Mouse (Mus musculus) cerebellum, postnatal 36 days (tissue): ENCODE measurements around the gene Gm9844.
"Not testable (repeated sequence)": the region's sequence is repeated elsewhere in the genome, so short reads cannot be mapped to it uniquely, and the experiment has no call there.

Source experiments
- DNase-seq, 2 experiments: peaks; one replicate each; pipeline ENCODE4 v3.0.0; 2021 to 2022; ENCODE audit warnings: mixed read lengths in 2 of 2

Gene Gm9844

GRCm38 (mm10) chr7:24861913-24862312 lies at the start of gene Gm9844:
Gm9844 (plus strand) TSS chr7:24862213.
- DNase-seq: no peak

DNA sequence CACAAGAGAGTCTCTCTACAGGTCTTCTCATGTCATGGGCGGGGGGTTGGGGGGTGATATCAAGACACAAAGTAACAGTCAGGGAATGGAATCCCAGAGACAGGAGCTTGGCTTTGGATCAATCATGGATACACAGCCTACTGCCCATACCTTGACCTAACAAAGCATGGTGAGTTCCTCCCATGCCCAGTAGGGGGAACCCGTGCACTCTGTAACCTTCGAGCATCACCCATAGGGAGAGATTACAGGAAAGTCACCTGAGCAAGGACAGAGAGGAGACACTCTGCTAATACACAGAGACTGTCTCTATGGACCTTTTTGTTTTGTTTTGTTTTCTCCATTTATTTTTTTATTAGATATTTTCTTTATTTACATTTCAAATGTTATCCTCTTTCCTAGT lies 44.5 kb upstream of the Gm9844 start:
- DNase-seq: peak; percentile 91 to 93

DNA sequence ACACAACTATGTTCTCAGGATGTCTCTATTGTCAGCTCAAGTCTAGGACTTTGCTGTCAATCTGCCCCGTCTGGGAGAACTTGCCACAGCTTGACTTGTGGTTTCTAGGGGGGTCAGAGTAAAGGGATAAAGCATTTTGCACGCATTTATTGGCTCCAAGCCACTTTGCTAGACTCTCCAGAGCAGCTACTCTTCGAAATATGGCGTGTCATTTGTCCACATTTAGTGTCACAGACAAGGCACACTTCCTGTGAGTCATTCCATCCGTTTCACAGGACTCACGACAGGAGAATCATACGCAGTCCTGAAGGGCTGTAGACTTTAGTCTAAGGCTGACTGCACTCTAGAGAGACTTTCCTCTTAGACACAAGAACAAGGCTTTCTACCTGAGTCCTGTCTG lies 37.6 kb upstream of the Gm9844 start:
- DNase-seq: no peak

- peak; percentile 59 to 74 for DNase-seq
These were observed 34.8 kb upstream of the Gm9844 start for GRCm38 (mm10) chr7:24827181-24827580.

DNA sequence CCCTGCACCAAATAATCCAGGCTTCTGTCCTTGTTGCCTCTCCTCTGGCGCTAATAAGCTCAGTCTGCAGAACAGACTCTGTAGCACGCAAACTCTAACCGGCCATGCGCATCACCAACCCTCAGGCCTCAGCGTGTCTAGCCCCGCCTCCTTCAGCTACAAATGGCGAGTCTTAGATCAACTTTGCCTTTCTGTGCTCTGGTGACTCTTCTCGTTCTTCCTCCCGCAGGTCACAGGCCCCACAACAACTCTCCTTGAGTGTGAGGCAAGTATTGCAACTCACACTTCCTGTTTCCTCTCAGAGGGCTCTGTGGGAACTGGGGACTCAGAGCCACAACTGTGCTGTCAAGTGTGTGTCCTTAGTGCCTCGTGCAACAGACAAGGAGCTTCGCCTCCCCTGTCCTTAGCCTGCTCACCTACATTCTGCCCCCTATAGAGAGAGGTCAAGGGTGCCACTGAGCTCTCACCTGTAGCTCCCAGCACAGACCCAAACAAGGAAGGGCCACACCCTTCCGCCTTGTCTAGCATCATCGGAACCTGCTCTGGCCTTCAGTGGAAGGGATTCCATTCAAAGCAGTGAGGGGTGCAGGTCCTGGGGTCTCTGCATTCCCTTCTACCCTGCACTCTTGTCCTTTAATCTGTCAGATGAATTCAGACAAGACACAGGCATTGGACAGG lies 23.1 kb upstream of the Gm9844 start:
- not testable (repeated sequence) for DNase-seq

DNA sequence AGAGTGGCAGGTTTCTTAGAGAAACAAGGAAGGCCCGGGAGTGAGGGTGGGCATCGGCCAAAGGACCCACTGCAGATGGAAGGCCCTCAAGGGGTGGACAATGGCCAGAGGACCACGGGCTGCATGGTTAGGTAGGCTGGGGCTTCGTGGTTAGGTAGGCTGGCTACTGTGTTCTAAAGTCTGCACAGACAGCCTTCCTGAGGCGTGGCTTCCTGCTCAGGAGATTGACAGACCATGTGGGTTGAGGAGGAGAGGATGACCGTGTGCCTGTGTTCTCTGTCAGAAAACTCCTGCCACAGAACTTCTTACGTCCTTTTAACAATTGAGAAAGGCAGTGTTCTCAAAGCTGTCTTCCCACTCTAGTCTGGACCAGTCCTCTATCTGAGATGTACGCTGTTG lies 22.6 kb upstream of the Gm9844 start:
- DNase-seq: no peak

GRCm38 (mm10) chr7:24840331-24840730 lies 21.7 kb upstream of the Gm9844 start:
- no peak for DNase-seq

DNA sequence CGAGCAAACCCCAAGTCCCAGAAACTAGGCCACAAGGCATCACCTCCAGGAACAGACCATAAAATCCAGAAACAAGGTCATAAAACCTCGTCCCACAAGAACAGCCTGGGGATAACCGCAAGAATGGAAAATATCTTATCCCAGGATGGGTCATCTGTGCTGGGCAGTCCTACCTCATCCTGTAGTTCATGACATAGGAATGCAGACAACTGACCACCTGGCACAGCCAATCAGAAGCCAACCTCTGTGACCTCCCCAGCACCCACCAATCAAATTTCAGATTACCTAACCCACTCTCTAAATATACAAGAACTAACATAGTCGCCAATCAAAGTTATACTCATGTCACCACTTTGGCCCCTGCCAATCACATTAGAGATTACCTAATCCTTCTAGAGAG lies 21.0 kb upstream of the Gm9844 start:
- no peak for DNase-seq

- no peak for DNase-seq
These were observed 17.9 kb upstream of the Gm9844 start for GRCm38 (mm10) chr7:24844144-24844543.

- no peak for DNase-seq
These were observed 16.8 kb upstream of the Gm9844 start for GRCm38 (mm10) chr7:24845181-24845580.

DNA sequence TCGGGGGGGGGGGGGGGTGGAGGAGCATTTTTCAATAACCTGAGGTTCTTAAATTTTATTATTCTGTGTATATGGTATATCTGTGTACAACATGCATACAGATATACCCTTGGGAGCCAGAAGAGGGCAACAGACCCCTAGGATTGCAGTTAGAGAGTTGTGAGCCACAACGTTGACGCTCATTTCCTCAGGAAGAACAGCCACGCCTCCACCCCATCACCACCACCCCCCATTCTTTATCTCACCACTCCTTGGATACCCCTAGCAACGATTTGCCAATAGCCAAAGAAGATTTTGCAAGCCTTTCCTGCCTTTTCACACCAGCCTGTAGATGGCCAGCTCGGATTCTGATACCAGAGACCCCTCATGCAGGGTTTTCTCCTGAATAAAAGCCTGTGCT lies 16.3 kb upstream of the Gm9844 start:
- DNase-seq: no peak

DNA sequence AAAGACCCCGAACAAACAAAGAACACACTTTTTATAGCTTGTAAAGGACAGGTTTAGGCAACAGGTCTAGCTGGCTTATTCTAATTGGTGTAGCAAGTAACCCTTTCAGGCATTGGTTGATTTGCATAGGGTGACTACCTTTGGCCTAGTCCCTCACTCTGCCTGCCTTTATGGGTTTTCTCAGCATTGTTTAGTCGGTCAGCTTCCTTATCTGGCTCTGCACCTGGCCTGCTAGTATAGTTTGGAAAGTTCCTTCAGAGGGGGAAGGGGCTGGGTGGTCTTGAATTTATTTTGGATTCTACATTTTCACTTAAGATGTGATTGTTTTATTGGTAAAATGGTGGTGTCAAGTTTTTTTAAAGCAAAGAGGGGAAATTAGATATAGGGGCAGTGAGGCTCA lies 15.4 kb upstream of the Gm9844 start:
- not testable (repeated sequence) for DNase-seq

DNA sequence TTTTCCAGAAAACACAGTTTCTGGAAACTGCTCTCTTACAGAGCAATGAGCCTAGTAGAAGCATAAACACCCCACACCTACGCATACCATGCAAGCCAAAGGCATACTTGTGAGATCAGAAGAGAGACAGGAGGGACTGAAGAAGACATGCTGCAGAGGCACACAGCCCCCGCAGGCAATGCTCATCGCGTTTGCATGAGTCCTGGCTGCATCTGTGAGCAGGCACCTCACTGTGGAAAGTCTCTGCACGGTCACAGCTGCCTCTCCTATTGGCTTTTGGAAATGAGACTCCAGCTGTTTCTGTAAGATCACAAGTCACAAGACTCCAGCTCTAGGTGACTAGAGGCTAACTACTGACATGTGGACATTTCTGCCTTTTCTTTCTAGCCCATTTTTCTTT lies 11.9 kb upstream of the Gm9844 start:
- no peak for DNase-seq

- no peak for DNase-seq
These were observed 11.1 kb upstream of the Gm9844 start for GRCm38 (mm10) chr7:24850899-24851303.

GRCm38 (mm10) chr7:24851596-24852325 lies 10.3 kb upstream of the Gm9844 start:
- no peak for DNase-seq

- DNase-seq: no peak
These were observed 9.3 kb upstream of the Gm9844 start for GRCm38 (mm10) chr7:24852557-24853232.

GRCm38 (mm10) chr7:24853233-24853563 lies 8.8 kb upstream of the Gm9844 start:
- no peak for DNase-seq

DNA sequence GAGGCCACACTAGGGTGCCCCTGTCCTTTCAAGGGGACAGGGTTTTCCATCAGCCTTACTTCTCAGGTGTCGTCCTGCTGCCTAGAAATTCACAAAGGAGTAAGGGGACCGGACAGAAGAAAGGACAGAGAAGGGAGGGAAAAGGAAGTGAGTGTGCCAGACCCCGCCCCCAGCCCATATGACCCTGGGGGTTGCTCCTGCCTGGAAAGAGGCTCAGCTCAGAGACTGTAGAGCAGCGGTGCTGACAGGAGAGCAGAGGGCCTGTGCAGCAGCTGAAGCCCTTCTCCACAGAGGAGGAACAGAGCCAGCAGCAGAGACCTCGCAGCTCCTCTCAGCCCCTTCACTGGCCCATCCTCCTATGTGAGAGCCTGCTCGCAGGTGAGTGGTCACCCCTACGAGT lies 8.3 kb upstream of the Gm9844 start:
- no peak for DNase-seq

DNA sequence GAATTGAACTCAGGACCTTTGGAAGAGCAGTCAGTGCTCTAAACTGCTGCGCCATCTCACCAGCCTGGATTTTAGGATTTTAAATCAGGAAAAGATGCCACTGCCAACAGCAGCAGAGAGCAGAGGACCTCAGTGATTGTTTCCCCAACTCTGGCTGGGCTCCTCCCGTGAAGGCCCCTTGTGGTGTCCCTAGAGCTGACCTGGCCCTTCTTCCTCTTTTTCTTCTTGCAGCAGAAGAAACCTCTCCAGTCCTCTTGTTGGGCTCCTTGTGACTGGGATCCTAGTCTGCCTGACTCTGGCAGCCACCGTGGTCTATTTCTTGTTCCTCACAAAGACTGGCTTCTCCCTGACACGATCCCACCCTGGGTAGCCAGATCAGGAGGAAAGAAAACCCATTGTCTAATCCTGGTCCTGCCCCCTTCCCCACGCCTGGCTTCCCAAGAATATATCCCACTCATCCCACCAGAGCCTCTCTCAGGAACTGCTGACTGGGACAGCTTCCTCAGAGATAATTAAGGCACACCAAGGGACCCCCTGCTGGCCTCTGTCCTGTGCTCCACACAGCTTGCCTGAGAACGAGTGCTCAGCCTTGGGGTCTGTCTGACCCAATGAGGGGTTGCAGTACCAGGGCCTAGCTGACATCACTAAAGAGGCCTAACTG lies 5.4 kb upstream of the Gm9844 start:
- DNase-seq: no peak

DNA sequence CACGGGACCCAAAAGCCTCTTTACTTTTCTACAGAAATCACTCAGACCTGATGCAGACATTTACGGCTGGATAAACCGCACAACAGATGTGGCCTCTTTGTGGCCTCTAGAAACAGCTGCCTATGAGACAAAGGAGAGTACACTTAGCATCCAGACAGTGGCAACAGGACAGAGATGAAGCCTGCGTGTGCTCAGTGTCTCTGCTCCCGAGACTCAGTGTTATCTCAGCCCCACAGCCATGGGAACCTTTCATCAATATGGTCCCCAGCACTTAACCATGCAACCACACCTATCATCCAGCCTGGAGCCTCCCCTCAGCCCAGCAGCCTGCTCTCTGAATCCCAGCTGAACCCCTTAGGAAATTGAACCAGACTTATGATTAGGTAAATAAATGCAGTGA lies 2.8 kb upstream of the Gm9844 start:
- no peak for DNase-seq

DNA sequence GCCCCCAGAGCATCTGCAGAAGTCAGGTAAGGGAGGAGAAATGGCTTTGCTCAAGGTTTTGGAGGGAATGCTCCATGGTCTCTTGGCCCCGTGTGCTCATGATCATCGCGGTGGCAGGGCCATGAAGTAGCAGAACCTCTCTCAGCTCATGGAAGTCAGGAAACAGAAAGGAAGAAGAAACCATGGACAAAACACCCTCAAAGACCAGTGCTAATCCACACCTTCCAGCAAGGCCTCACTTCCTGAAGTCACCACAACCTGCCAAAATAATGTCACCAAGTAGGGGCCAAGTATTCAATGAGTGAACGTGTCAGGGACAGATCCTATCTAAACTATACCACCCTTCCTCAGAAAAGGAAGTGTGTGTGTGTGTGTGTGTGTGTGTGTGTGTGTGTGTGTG lies 840 bp downstream of the Gm9844 start:
- no peak for DNase-seq

GRCm38 (mm10) chr7:24864156-24864555 lies 2.1 kb downstream of the Gm9844 start:
- DNase-seq: no peak

DNA sequence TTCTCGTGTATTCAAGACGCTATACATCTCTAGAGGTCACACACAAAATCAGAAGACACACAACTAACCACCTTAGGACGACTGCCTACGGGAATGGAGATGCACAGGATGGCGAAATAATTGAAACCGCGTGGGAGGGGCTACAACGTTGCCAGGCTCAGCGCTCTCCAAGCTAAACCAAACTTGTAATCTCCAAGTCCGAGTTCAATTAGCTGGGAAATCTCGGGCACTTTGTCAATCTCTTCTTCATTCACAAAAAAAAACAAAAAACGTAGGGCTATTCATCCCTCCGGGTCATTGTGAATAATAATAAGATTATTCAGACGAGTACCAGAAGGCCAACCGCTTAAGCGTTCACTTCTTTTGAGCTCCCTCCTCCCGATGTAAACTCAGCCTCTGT lies 7.1 kb downstream of the Gm9844 start:
- DNase-seq: no peak
